Mouse (Mus musculus): ENCODE results near the gene 4930404N11Rik. TPM values are rescaled to one million over a fixed set of nuclear protein-coding genes. Genes with fewer than 3 reads are reported as not detected.

The 4930404N11Rik gene
- polyA plus RNA-seq, 1 experiment: 0.16 TPM

DNA sequence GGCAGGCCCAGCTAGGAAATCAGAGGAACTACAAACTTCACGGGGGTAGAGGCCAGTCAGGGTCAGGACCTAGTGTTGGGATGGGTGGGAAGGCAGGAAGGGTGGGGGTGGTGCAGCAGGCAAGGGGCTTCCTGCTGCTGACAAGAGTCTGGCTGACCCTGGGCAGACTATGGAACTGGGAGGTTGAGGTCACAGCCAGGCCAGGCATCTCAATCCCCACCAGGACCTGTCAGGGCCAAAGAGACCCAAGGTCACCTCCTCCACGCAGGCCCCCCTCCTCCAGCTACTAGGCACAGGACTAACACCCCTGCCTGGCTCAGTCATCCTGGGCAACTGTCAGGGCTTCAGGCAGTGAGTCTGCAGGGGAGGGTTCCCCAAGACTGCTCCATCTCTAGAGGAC is 37.7 kb downstream of the 4930404N11Rik start:
- H3K27me3 ChIP-seq (replicated peaks; ENCODE audit: control insufficient read depth, insufficient read depth, low read length): no peaks in the 10 kb centered on the region
- H3K36me3 ChIP-seq (ENCODE audit: control insufficient read depth, insufficient read depth, low read length): no peaks in the 10 kb centered on the region; the same call in 1 of the 2 replicates
- peak overlapping the region; percentile 61 for H3K27ac ChIP-seq (ENCODE audit: insufficient read depth, low read depth, low read length)
- peak; percentile 74 for DNase-seq
- 30% methylated on average over 2 of the region's 2 CpGs for WGBS
- H3K4me1 ChIP-seq (ENCODE audit: control insufficient read depth, insufficient read depth, low read length): no peaks in the 10 kb centered on the region
- peak overlapping the region; percentile 39 for H3K4me3 ChIP-seq (ENCODE audit: insufficient read depth, low read depth, low read length)
- no peak for TF ChIP-seq POLR2A (IDR thresholded peaks at IDR 0.05; ENCODE audit: low read depth, low read length)
- no peak for TF ChIP-seq CTCF (conservative IDR thresholded peaks at IDR 0.05; ENCODE audit: insufficient read depth, insufficient read length, low read depth, low read length)

DNA sequence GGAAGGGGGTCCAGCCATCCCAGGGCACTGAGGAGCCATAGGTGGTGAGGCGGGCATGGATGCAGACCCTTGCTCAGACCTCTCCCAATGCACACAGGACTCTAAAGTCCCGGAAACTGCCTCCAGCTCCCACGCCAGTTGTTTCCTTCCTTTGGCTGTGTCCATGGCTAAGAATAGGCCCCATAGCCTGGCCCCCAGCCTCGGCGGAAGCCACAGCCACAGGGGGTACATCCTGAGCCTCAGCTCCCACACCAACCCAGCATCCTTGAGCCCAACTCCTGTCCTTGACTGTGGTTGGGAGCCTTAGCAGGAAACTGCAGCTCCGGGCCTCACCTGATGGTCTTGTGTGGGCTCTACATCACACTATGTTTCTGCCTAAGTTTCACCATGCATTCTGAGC is 38.8 kb downstream of the 4930404N11Rik start:
- 73% methylated on average over 6 of the region's 6 CpGs for WGBS

DNA sequence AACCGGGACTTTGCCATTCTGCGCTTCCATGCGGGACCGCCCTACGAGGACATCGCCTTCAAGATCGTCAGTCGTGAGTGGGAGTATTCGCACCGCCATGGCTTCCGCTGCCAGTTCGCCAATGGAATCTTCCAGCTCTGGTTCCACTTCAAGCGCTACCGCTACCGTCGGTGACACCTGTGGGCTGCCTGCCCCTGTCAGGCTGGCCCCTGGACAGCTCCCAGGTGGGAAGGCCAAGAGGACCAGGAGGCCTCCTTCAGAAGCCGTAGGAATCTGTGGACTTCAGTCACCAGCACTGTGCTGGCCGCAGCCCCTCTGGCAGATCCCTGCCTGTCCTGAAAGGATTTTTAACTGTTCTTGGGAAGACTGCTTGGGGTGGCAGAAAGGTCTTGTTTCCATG is 39.8 kb downstream of the 4930404N11Rik start:
- no peak overlapping the region for H3K4me3 ChIP-seq (ENCODE audit: insufficient read depth, low read depth, low read length)
- no peak for DNase-seq
- H3K27me3 ChIP-seq (replicated peaks; ENCODE audit: control insufficient read depth, insufficient read depth, low read length): no peaks in the 10 kb centered on the region
- H3K36me3 ChIP-seq (ENCODE audit: control insufficient read depth, insufficient read depth, low read length): no peaks in the 10 kb centered on the region; the same call in 1 of the 2 replicates
- H3K4me1 ChIP-seq (ENCODE audit: control insufficient read depth, insufficient read depth, low read length): no peaks in the 10 kb centered on the region
- no peak overlapping the region for H3K27ac ChIP-seq (ENCODE audit: insufficient read depth, low read depth, low read length)
- 86% methylated on average over 18 of the region's 18 CpGs for whole genome bisulfite sequencing
- TF ChIP-seq CTCF (conservative IDR thresholded peaks at IDR 0.05; ENCODE audit: insufficient read depth, insufficient read length, low read depth, low read length) (no peak), POLR2A (IDR thresholded peaks at IDR 0.05; ENCODE audit: low read depth, low read length) (no peak)

More for the DNA sequence above, 38.8 kb downstream of the 4930404N11Rik start:
- TF ChIP-seq CTCF (conservative IDR thresholded peaks at IDR 0.05; ENCODE audit: insufficient read depth, insufficient read length, low read depth, low read length): no peak
- TF ChIP-seq POLR2A (IDR thresholded peaks at IDR 0.05; ENCODE audit: low read depth, low read length): no peak
- H3K4me3 ChIP-seq (ENCODE audit: insufficient read depth, low read depth, low read length): peak overlapping the region; percentile 13; the same call in 1 of the 2 replicates
- peak overlapping the region; percentile 79 for H3K27ac ChIP-seq (ENCODE audit: insufficient read depth, low read depth, low read length)
- no peaks in the 10 kb centered on the region for H3K27me3 ChIP-seq (replicated peaks; ENCODE audit: control insufficient read depth, insufficient read depth, low read length)
- DNase-seq: peak; percentile 86
- H3K4me1 ChIP-seq (ENCODE audit: control insufficient read depth, insufficient read depth, low read length): no peaks in the 10 kb centered on the region
- no peaks in the 10 kb centered on the region; the same call in 1 of the 2 replicates for H3K36me3 ChIP-seq (ENCODE audit: control insufficient read depth, insufficient read depth, low read length)

DNA sequence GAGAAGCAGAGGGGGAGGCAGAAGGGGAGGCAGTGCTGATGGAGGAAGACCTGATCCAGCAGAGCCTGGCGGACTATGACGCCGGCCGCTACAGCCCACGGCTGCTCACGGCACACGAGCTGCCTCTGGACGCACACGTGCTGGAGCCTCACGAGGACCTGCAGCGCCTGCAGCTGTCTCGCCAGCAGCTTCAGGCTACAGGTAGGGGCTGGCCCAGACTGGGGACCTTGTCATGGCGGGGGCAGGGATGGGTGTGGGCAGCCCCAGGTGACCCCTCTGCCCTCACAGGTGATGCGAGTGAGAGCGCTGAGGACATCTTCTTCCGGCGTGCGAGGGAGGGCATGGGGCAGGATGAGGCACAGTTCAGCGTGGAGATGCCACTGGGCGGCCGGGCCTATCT is 40.4 kb downstream of the 4930404N11Rik start:
- no peak overlapping the region for H3K27ac ChIP-seq (ENCODE audit: insufficient read depth, low read depth, low read length)
- WGBS: 90% methylated on average over 21 of the region's 21 CpGs
- H3K27me3 ChIP-seq (replicated peaks; ENCODE audit: control insufficient read depth, insufficient read depth, low read length): no peaks in the 10 kb centered on the region
- no peak for DNase-seq
- no peak for TF ChIP-seq CTCF (conservative IDR thresholded peaks at IDR 0.05; ENCODE audit: insufficient read depth, insufficient read length, low read depth, low read length)
- TF ChIP-seq POLR2A (IDR thresholded peaks at IDR 0.05; ENCODE audit: low read depth, low read length): no peak
- H3K4me1 ChIP-seq (ENCODE audit: control insufficient read depth, insufficient read depth, low read length): no peaks in the 10 kb centered on the region
- no peak overlapping the region for H3K4me3 ChIP-seq (ENCODE audit: insufficient read depth, low read depth, low read length)
- H3K36me3 ChIP-seq (ENCODE audit: control insufficient read depth, insufficient read depth, low read length): no peaks in the 10 kb centered on the region; the same call in 1 of the 2 replicates

DNA sequence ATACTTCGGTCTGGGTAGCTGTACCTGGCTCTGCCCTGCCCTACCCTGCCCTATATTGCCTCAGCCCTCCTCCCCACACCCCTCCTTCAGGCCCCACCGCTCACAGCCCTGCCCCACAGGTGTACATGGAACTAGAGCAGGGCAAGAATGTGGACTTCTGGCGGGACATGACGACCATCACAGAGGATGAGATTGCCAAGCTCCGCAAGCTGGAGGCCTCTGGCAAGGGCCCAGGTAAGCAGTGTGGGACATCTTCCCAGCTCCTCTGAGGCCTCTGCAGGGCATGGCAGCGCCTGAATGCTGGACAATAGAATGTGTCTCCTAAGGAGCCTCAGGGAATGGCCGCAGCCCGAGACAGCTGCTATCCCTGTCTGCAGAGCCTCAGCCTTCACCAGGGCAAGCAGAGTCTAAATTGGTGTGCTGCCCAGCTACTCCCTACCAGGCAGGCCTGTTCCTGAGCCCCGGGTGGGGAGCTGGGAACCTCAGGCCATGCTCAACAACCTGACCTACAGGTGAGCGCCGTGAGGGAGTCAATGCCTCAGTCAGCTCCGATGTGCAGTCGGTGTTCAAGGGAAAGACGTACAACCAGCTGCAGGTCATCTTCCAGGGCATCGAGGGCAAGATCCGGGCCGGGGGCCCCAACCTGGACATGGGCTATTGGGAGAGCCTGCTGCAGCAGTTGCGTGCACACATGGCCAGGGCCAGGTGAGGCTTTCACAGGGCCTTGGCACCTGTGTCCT is 41.7 kb downstream of the 4930404N11Rik start:
- H3K27me3 ChIP-seq (replicated peaks; ENCODE audit: control insufficient read depth, insufficient read depth, low read length): no peaks in the 10 kb centered on the region
- peaks cover 5% of the 10 kb centered on the region; the same call in 1 of the 2 replicates for H3K4me1 ChIP-seq (ENCODE audit: control insufficient read depth, insufficient read depth, low read length)
- DNase-seq: no peak
- no peaks in the 10 kb centered on the region; the same call in 1 of the 2 replicates for H3K36me3 ChIP-seq (ENCODE audit: control insufficient read depth, insufficient read depth, low read length)
- no peak overlapping the region for H3K4me3 ChIP-seq (ENCODE audit: insufficient read depth, low read depth, low read length)
- WGBS: 87% methylated on average over 18 of the region's 18 CpGs
- TF ChIP-seq POLR2A (IDR thresholded peaks at IDR 0.05; ENCODE audit: low read depth, low read length): no peak
- no peak for TF ChIP-seq CTCF (conservative IDR thresholded peaks at IDR 0.05; ENCODE audit: insufficient read depth, insufficient read length, low read depth, low read length)
- no peak overlapping the region for H3K27ac ChIP-seq (ENCODE audit: insufficient read depth, low read depth, low read length)

DNA sequence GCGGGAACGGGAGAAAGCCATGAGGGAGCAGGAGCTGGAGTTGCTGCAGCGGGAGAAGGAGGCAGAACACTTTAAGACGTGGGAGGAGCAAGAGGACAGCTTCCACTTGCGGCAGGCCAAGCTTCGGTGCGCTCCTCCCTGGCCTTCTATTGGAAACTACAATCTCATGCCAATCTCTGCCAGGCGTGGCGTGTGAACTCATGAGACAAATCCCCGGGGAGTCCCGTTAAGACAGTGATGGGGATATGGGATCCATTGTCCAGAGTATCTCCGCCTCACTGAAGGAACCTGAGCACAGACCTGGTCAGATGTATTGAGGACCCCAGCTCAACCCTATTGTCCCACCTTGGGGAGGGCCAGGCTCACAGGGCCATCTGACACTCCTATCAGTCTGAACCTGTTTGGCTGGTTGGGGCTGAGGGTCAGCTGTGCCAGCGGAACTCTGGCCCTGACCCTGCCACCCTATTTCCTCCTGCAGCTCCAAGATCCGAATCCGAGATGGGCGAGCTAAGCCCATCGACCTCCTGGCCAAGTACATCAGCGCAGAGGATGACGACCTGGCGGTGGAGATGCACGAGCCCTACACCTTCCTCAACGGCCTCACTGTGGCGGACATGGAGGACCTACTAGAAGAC is 42.4 kb downstream of the 4930404N11Rik start:
- 85% methylated on average over 23 of the region's 23 CpGs for WGBS
- Histone ChIP-seq H3K27ac (ENCODE audit: insufficient read depth, low read depth, low read length) (no peak overlapping the region), H3K4me3 (ENCODE audit: insufficient read depth, low read depth, low read length) (no peak overlapping the region), H3K36me3 (ENCODE audit: control insufficient read depth, insufficient read depth, low read length) (no peaks in the 10 kb centered on the region; the same call in 1 of the 2 replicates), H3K4me1 (ENCODE audit: control insufficient read depth, insufficient read depth, low read length) (peaks cover 5% of the 10 kb centered on the region; the same call in 1 of the 2 replicates), H3K27me3 (replicated peaks; ENCODE audit: control insufficient read depth, insufficient read depth, low read length) (no peaks in the 10 kb centered on the region)
- DNase-seq: no peak
- no peak for TF ChIP-seq POLR2A (IDR thresholded peaks at IDR 0.05; ENCODE audit: low read depth, low read length)
- no peak for TF ChIP-seq CTCF (conservative IDR thresholded peaks at IDR 0.05; ENCODE audit: insufficient read depth, insufficient read length, low read depth, low read length)

DNA sequence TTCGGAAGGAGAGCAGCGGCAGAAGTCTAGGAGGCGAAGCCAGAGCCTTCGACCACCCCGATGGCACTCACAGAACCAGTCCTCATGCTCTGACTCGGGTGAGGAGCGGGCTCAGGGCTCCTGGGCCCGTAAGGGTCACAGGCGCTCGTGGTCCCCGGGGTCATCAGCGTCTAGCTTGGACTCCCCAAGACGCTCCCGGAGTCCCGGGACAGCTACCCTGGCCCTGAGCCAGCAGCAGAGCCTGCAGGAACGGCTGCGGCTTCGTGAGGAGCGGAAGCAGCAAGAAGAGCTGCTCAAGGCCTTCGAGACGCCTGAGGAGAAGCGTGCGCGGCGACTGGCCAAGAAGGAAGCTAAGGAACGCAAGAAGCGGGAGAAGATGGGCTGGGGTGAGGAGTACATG is 43.2 kb downstream of the 4930404N11Rik start:
- TF ChIP-seq POLR2A (IDR thresholded peaks at IDR 0.05; ENCODE audit: low read depth, low read length): no peak
- TF ChIP-seq CTCF (conservative IDR thresholded peaks at IDR 0.05; ENCODE audit: insufficient read depth, insufficient read length, low read depth, low read length): no peak
- H3K36me3 ChIP-seq (ENCODE audit: control insufficient read depth, insufficient read depth, low read length): no peaks in the 10 kb centered on the region; the same call in 1 of the 2 replicates
- 88% methylated on average over 27 of the region's 27 CpGs for WGBS
- DNase-seq: no peak
- no peaks in the 10 kb centered on the region for H3K27me3 ChIP-seq (replicated peaks; ENCODE audit: control insufficient read depth, insufficient read depth, low read length)
- peaks cover 5% of the 10 kb centered on the region; the same call in 1 of the 2 replicates for H3K4me1 ChIP-seq (ENCODE audit: control insufficient read depth, insufficient read depth, low read length)
- H3K4me3 ChIP-seq (ENCODE audit: insufficient read depth, low read depth, low read length): no peak overlapping the region
- H3K27ac ChIP-seq (ENCODE audit: insufficient read depth, low read depth, low read length): no peak overlapping the region

All from kidney, adult 2 months (tissue).